Mouse (Mus musculus) hindbrain, embryonic 11.5 days (tissue): ENCODE data around the gene Tnfrsf9. TPM values are rescaled to one million over a fixed set of nuclear protein-coding genes. Genes with fewer than 3 reads are reported as not detected.

Source experiments
- ATAC-seq: fragments of 200-750 bp; cut with Nextera tagmentation; 2 replicates; pipeline ENCODE4 v1.8.0; 2017; ENCODE audit warnings: mild to moderate bottlenecking, moderate TSS enrichment, moderate library complexity; ENCODE audit not compliant: low FRiP score
- DNase-seq: peaks from one replicate; pipeline ENCODE4 v3.0.0-alpha.2; 2015; ENCODE audit warnings: low spot score
- H3K27ac ChIP-seq: fragments of 300-500 bp; sonication (generic); 2 replicates; pipeline ENCODE4 v1.5.1; 2014; ENCODE audit warnings: mild to moderate bottlenecking, low read depth, low read length
- H3K27me3 ChIP-seq: fragments of 300-500 bp; sonication (generic); 2 replicates; pipeline ENCODE4 v1.6.1; 2014; ENCODE audit warnings: mild to moderate bottlenecking, low read length, moderate library complexity, mixed read lengths; ENCODE audit not compliant: control insufficient read depth, insufficient read depth
- H3K36me3 ChIP-seq: fragments of 300-500 bp; sonication (generic); 2 replicates; pipeline ENCODE4 v1.6.1; 2014; ENCODE audit warnings: mild to moderate bottlenecking, low read length, moderate library complexity, mixed read lengths; ENCODE audit not compliant: control insufficient read depth, insufficient read depth
- H3K4me1 ChIP-seq: fragments of 300-500 bp; sonication (generic); replicated peaks from 2 replicates; pipeline ENCODE4 v1.6.1; 2014; ENCODE audit warnings: low read length, mixed read lengths; ENCODE audit not compliant: control insufficient read depth, insufficient read depth
- H3K4me2 ChIP-seq: fragments of 300-500 bp; sonication (generic); replicated peaks from 2 replicates; pipeline ENCODE4 v1.6.1; 2014; ENCODE audit warnings: mild to moderate bottlenecking, low read depth, low read length
- H3K4me3 ChIP-seq: fragments of 300-500 bp; sonication (generic); 2 replicates; pipeline ENCODE4 v1.5.1; 2014; ENCODE audit warnings: low read depth, low read length
- H3K9ac ChIP-seq: fragments of 300-500 bp; sonication (generic); 2 replicates; pipeline ENCODE4 v1.6.1; 2014; ENCODE audit warnings: low read depth, low read length
- H3K9me3 ChIP-seq: fragments of 300-500 bp; sonication (generic); 2 replicates; pipeline ENCODE4 v1.6.1; 2016; ENCODE audit warnings: low read length; ENCODE audit not compliant: control insufficient read depth
- WGBS: fragments of 180-500 bp; shearing (Covaris S2); extraction: QIAGEN DNeasy Blood & Tissue Kit; methylation state at CpG from one replicate; pipeline ENCODE4 v1.1.7; 2014; 5-methylcytosine and 5-hydroxymethylcytosine counted together
- polyA plus RNA-seq: library from polyadenylated mRNA; unstranded; fragments of >200 nt; fragmentation: Nextera tagmentation; extraction: Ambion mirVana; gene quantifications from 2 replicates; pipeline ENCODE4 v1.2.1, GENCODE M21; 2014

Tnfrsf9 gene
- polyA plus RNA-seq, 1 experiment from 2014 or later = not detected

DNA sequence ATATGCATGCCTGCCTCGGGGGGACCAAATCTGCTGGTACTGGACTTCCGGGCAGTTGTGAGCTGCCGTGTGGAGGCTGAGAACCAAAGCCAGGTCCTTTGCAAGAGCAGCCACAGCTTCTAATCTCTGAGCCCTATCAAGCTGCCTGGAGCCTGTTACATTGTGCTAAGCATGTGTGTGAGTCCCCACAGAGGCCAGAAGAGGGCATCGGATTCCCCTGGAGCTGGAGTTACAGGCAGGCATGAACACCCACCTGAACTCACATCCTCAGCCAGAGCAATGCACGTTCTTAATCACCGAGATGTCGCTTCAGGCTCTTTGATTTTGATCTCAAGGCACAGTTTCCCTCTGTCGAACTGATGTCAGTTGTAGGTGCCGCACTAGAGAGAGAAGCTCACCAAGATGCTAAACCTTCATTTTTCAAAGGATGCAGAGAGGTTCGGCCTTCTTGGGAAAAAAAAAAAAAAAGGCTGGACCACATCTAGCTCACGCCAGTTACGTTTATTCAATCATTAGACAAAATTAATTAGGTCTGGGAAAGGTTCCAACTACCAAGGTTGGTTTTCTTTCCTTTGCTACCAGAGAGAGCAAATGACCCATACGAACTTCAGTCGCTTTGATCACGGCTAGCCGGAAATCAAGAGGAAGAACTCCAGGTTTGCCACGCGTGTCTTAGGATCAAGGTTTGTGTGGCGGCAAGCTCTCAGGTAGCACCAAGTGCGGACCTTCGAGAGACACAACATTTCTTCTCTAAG is 64.0 kb downstream of the Tnfrsf9 start:
- Histone ChIP-seq H3K27me3 (no peaks in the 10 kb centered on the region), H3K9ac (no peak overlapping the region), H3K9me3 (no peaks in the 10 kb centered on the region), H3K4me1 (no peaks in the 10 kb centered on the region), H3K4me3 (no peak overlapping the region), H3K27ac (no peak overlapping the region), H3K4me2 (no peak overlapping the region), H3K36me3 (no peaks in the 10 kb centered on the region)
- no peak for DNase-seq
- ATAC-seq = no peak
- 94% methylated on average over 21 of the region's 21 CpGs for WGBS

DNA sequence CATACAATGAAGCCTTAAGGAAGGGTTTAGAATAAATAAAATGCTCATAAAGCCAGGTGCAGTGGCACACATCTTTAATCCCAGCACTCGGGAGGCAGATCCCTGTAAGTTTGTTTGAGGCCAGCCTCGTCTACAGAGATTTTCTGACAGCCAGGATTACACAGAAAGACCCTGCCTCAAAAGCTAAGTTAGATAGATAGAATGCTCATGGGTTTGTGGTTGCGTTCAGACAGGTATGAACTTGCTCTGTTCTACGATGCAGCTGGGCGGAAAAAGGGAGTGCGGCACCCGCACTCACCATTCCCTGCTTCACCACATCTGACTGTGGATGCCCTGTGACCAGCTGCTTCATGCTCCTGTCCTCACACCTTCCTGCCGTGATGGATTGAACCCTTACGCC is 65.1 kb downstream of the Tnfrsf9 start:
- no peaks in the 10 kb centered on the region for H3K27me3 ChIP-seq
- no peak for DNase-seq
- H3K9ac ChIP-seq = no peak overlapping the region
- no peak overlapping the region for H3K27ac ChIP-seq
- ATAC-seq = no peak
- H3K4me2 ChIP-seq = no peak overlapping the region
- no peaks in the 10 kb centered on the region for H3K9me3 ChIP-seq
- WGBS = 84% methylated on average over 9 of the region's 9 CpGs
- H3K36me3 ChIP-seq = no peaks in the 10 kb centered on the region
- H3K4me3 ChIP-seq = no peak overlapping the region
- no peaks in the 10 kb centered on the region for H3K4me1 ChIP-seq

DNA sequence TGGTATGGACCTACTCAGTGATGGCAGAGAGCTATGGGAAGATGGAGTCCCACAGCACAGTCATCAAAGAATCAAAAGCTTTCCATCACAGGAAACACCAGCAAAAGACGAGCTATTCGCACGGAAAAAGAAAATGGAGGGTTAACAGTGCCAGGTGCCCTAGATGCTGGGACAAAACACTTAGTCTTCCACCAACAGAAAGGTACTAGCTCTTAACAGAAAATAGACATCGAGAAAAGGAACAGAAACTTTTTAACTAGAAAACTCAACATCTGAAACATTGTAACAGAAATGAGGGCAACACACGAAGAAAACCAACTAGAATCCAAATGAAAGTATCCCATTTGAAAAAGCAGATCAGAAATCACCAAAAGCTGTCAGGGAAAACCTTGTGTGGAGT is 65.8 kb downstream of the Tnfrsf9 start:
- H3K4me2 ChIP-seq = no peak overlapping the region
- 85% methylated on average over 5 of the region's 5 CpGs for WGBS
- H3K27ac ChIP-seq = no peak overlapping the region
- no peaks in the 10 kb centered on the region for H3K27me3 ChIP-seq
- H3K4me1 ChIP-seq = no peaks in the 10 kb centered on the region
- DNase-seq (no peak), ATAC-seq (no peak)
- H3K36me3 ChIP-seq = no peaks in the 10 kb centered on the region
- H3K4me3 ChIP-seq = no peak overlapping the region
- no peaks in the 10 kb centered on the region for H3K9me3 ChIP-seq
- no peak overlapping the region for H3K9ac ChIP-seq

DNA sequence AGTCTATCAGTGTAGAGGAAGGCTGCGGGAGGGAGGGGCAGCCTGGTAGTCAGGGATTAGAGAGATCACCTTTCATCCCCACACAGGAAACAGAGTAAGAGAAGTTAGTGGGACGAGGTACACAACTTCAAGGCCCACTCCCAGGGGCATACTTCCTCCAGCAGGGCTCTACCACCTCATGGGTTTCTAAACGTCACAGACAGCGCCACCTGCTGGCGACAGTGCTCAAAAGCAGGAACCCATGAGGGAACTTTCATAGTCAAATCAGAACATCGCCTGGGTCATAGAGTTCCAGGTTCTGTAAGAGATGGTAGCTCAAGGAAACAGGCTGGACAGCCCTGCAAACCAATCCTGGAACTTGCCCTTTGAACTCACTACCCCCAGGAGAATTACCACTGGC is 75.8 kb downstream of the Tnfrsf9 start:
- no peaks in the 10 kb centered on the region for H3K4me1 ChIP-seq
- H3K27me3 ChIP-seq = no peaks in the 10 kb centered on the region
- H3K4me2 ChIP-seq = no peak overlapping the region
- DNase-seq (peak; percentile 50), ATAC-seq (no peak)
- 55% methylated on average over 6 of the region's 6 CpGs for WGBS
- no peak overlapping the region for H3K4me3 ChIP-seq
- no peak overlapping the region for H3K9ac ChIP-seq
- H3K27ac ChIP-seq = no peak overlapping the region
- H3K9me3 ChIP-seq = no peaks in the 10 kb centered on the region
- no peaks in the 10 kb centered on the region for H3K36me3 ChIP-seq

Other genes starting within 250 kb of the Tnfrsf9 start
- 34.0 and 36.7 TPM in 2 replicates for gene Errfi1, start 60.6 kb upstream of the Tnfrsf9 start, polyA plus RNA-seq
- 406 and 416 TPM in 2 replicates for gene Park7, start 125 bp upstream of the Tnfrsf9 start, polyA plus RNA-seq
- not detected in 2 replicates for gene Uts2, start 82.5 kb downstream of the Tnfrsf9 start, polyA plus RNA-seq
- gene Per3, start 130.1 kb downstream of the Tnfrsf9 start, polyA plus RNA-seq = 4.5 and 5.2 TPM in 2 replicates
- 80.7 and 103 TPM in 2 replicates for gene Vamp3, start 143.4 kb downstream of the Tnfrsf9 start, polyA plus RNA-seq
- gene Gm13090, start 175.0 kb downstream of the Tnfrsf9 start, polyA plus RNA-seq = 0.21 and 0.56 TPM in 2 replicates